Mouse (Mus musculus) MEL (cell line): ENCODE measurements around the gene Cdkn1a. TPM values are rescaled to one million over a fixed set of nuclear protein-coding genes. Genes with fewer than 3 reads are reported as not detected.
A peak's percentile ranks its signal among the peaks of the same experiment; 100 is the strongest.
"Not testable (repeated sequence)": the region's sequence is repeated elsewhere in the genome, so short reads cannot be mapped to it uniquely, and the experiment has no call there.

Experiments used
- DNase-seq: peaks from one replicate; pipeline ENCODE4 v3.0.0; 2011; ENCODE audit warnings: low read depth, low spot score
- H3K27ac ChIP-seq: 2 replicates; pipeline ENCODE4 v1.5.1; 2012; ENCODE audit warnings: low read depth, mild to moderate bottlenecking, control low read depth, low read length, moderate library complexity; ENCODE audit not compliant: control insufficient read depth
- H3K27me3 ChIP-seq, 2 experiments: fragments of 150-350 bp in 1 of 2; sonication (generic) in 1 of 2; 2 replicates each; pipeline ENCODE4 v1.6.1; 2012; ENCODE audit warnings: low read length in 2 of 2, mild to moderate bottlenecking in 2 of 2, improper control_type of control experiment in 1 of 2, moderate library complexity in 1 of 2; ENCODE audit not compliant: insufficient read depth in 2 of 2, control insufficient read depth in 1 of 2
- H3K36me3 ChIP-seq, 2 experiments: 2 replicates each; pipeline ENCODE4 v1.6.1; 2012 to 2014; ENCODE audit warnings: low read length in 2 of 2, improper control_type of control experiment in 1 of 2, inconsistent platforms in 1 of 2, mild to moderate bottlenecking in 1 of 2; ENCODE audit not compliant: insufficient read depth in 2 of 2, control insufficient read depth in 1 of 2
- H3K4me1 ChIP-seq, 2 experiments: fragments of 150-350 bp in 1 of 2; sonication (generic) in 1 of 2; 2 replicates each; pipeline ENCODE4 v1.6.1; 2012; ENCODE audit warnings: low read length in 2 of 2, improper control_type of control experiment in 1 of 2, mild to moderate bottlenecking in 1 of 2; ENCODE audit not compliant: insufficient read depth in 2 of 2, control insufficient read depth in 1 of 2
- H3K4me3 ChIP-seq, 2 experiments: fragments of 150-350 bp in 1 of 2; sonication (generic) in 1 of 2; 2 replicates each; pipeline ENCODE4 v1.5.1; 2012; ENCODE audit warnings: low read depth in 2 of 2, low read length in 2 of 2, mild to moderate bottlenecking in 2 of 2, moderate library complexity in 2 of 2, control low read depth in 1 of 2, improper control_type of control experiment in 1 of 2; ENCODE audit not compliant: control insufficient read depth in 1 of 2, insufficient read depth in 1 of 2
- H3K79me2 ChIP-seq: 2 replicates; pipeline ENCODE4 v1.6.1; 2012; ENCODE audit warnings: mild to moderate bottlenecking, low read length, moderate library complexity; ENCODE audit not compliant: control insufficient read depth, poor library complexity, insufficient read depth
- H3K9ac ChIP-seq: 2 replicates; pipeline ENCODE4 v1.6.1; 2012; ENCODE audit warnings: low read depth, mild to moderate bottlenecking, control low read depth, low read length, moderate library complexity; ENCODE audit not compliant: control insufficient read depth, poor library complexity, severe bottlenecking
- H3K9me3 ChIP-seq: fragments of 150-350 bp; sonication (generic); replicated peaks from 2 replicates; pipeline ENCODE4 v1.6.1; 2012; ENCODE audit warnings: mild to moderate bottlenecking, low read length, improper control_type of control experiment, moderate library complexity; ENCODE audit not compliant: insufficient read depth
- CHD1 ChIP-seq: IDR thresholded peaks from 2 replicates; pipeline ENCODE4 v1.6.1; 2012; ENCODE audit warnings: low read depth, mild to moderate bottlenecking, inconsistent platforms, low read length, improper control_type of control experiment
- CHD2 ChIP-seq: IDR thresholded peaks from 2 replicates; pipeline ENCODE4 v1.6.1; 2011; ENCODE audit warnings: low read length, improper control_type of control experiment
- CTCF ChIP-seq, 3 experiments: IDR thresholded peaks in 2 of 3; conservative IDR thresholded peaks in 1 of 3; 2 replicates each; pipeline ENCODE4 v1.5.1; 2011 to 2012; ENCODE audit warnings: low read length in 3 of 3, low read depth in 2 of 3, mild to moderate bottlenecking in 2 of 3, improper control_type of control experiment in 1 of 3, inconsistent platforms in 1 of 3, mixed read lengths in 1 of 3, moderate library complexity in 1 of 3; ENCODE audit not compliant: control insufficient read depth in 1 of 3, insufficient read depth in 1 of 3, poor library complexity in 1 of 3, severe bottlenecking in 1 of 3
- EP300 ChIP-seq, 2 experiments: IDR thresholded peaks; 2 replicates each; pipeline ENCODE4 v1.6.1; 2011; ENCODE audit warnings: improper control_type of control experiment in 2 of 2, low read length in 2 of 2, low read depth in 1 of 2, mild to moderate bottlenecking in 1 of 2
- ETS1 ChIP-seq: IDR thresholded peaks from 2 replicates; pipeline ENCODE4 v1.6.1; 2012; ENCODE audit warnings: low read depth, mild to moderate bottlenecking, inconsistent platforms, low read length, improper control_type of control experiment, moderate library complexity
- GATA1 ChIP-seq: IDR thresholded peaks from 2 replicates; pipeline ENCODE4 v1.6.1; 2011; ENCODE audit warnings: low read depth, low read length, improper control_type of control experiment
- JUND ChIP-seq: IDR thresholded peaks from 2 replicates; pipeline ENCODE4 v1.6.1; 2011; ENCODE audit warnings: low read depth, mild to moderate bottlenecking, improper control_type of control experiment, low read length
- KAT2A ChIP-seq: conservative IDR thresholded peaks from 2 replicates; pipeline ENCODE4 v1.6.1; 2012; ENCODE audit warnings: low read depth, low read length, improper control_type of control experiment, inconsistent platforms
- MAFK ChIP-seq: IDR thresholded peaks from 2 replicates; pipeline ENCODE4 v1.6.1; 2011; ENCODE audit warnings: low read depth, mild to moderate bottlenecking, low read length, improper control_type of control experiment, borderline replicate concordance
- MAX ChIP-seq: IDR thresholded peaks from 2 replicates; pipeline ENCODE4 v1.6.1; 2011; ENCODE audit warnings: low read length, improper control_type of control experiment
- MAZ ChIP-seq: IDR thresholded peaks from 2 replicates; pipeline ENCODE4 v1.6.1; 2012; ENCODE audit warnings: low read depth, mild to moderate bottlenecking, inconsistent platforms, low read length, improper control_type of control experiment
- MYB ChIP-seq: IDR thresholded peaks from 2 replicates; pipeline ENCODE4 v1.6.1; 2011; ENCODE audit warnings: mild to moderate bottlenecking, low read depth, low read length, improper control_type of control experiment
- NELFE ChIP-seq: IDR thresholded peaks from 2 replicates; pipeline ENCODE4 v1.6.1; 2011; ENCODE audit warnings: low read depth, low read length, improper control_type of control experiment
- NRF1 ChIP-seq: IDR thresholded peaks from 2 replicates; pipeline ENCODE4 v1.6.1; 2014; ENCODE audit warnings: low read depth, mild to moderate bottlenecking, inconsistent platforms, low read length, improper control_type of control experiment, moderate library complexity; ENCODE audit not compliant: poor library complexity, insufficient read depth, severe bottlenecking
- POLR2AphosphoS5 ChIP-seq: IDR thresholded peaks from 2 replicates; pipeline ENCODE4 v1.6.1; 2012; ENCODE audit warnings: low read depth, borderline replicate concordance, mild to moderate bottlenecking, inconsistent platforms, low read length, moderate library complexity, mixed read lengths
- RAD21 ChIP-seq: IDR thresholded peaks from 2 replicates; pipeline ENCODE4 v1.6.1; 2011; ENCODE audit warnings: mild to moderate bottlenecking, low read depth, low read length, improper control_type of control experiment
- RCOR1 ChIP-seq: IDR thresholded peaks from 2 replicates; pipeline ENCODE4 v1.6.1; 2012; ENCODE audit warnings: low read depth, mild to moderate bottlenecking, inconsistent platforms, low read length, improper control_type of control experiment
- SIN3A ChIP-seq: IDR thresholded peaks from 2 replicates; pipeline ENCODE4 v1.6.1; 2012; ENCODE audit warnings: low read length, improper control_type of control experiment, inconsistent platforms
- TAL1 ChIP-seq: IDR thresholded peaks from 2 replicates; pipeline ENCODE4 v1.6.1; 2012; ENCODE audit warnings: mild to moderate bottlenecking, inconsistent platforms, low read length, moderate library complexity, mixed read lengths
- TBP ChIP-seq: IDR thresholded peaks from 2 replicates; pipeline ENCODE4 v1.8.0; 2011; ENCODE audit warnings: low read depth, low read length, improper control_type of control experiment
- TCF12 ChIP-seq: IDR thresholded peaks from 2 replicates; pipeline ENCODE4 v1.6.1; 2014; ENCODE audit warnings: low read depth, mild to moderate bottlenecking, inconsistent platforms, low read length, improper control_type of control experiment, moderate library complexity
- USF1 ChIP-seq: IDR thresholded peaks from 2 replicates; pipeline ENCODE4 v1.6.1; 2014; ENCODE audit warnings: low read depth, mild to moderate bottlenecking, inconsistent platforms, low read length, improper control_type of control experiment, moderate library complexity
- USF2 ChIP-seq, 2 experiments: IDR thresholded peaks; 2 replicates each; pipeline ENCODE4 v1.6.1; 2011 to 2012; ENCODE audit warnings: improper control_type of control experiment in 2 of 2, low read length in 2 of 2, borderline replicate concordance in 1 of 2, inconsistent platforms in 1 of 2, low read depth in 1 of 2, mild to moderate bottlenecking in 1 of 2; ENCODE audit not compliant: insufficient read depth in 1 of 2
- ZC3H11A ChIP-seq: IDR thresholded peaks from 2 replicates; pipeline ENCODE4 v1.6.1; 2012; ENCODE audit warnings: low read depth, mild to moderate bottlenecking, inconsistent platforms, low read length, improper control_type of control experiment
- ZNF384 ChIP-seq: IDR thresholded peaks from 2 replicates; pipeline ENCODE4 v1.6.1; 2012; ENCODE audit warnings: low read depth, mild to moderate bottlenecking, inconsistent platforms, low read length, improper control_type of control experiment
- polyA plus RNA-seq, 2 experiments: library from polyadenylated mRNA; stranded (reverse) in 1 of 2; unstranded in 1 of 2; fragments of >175 nt in 1 of 2; fragments of >200 nt in 1 of 2; gene quantifications; 2 replicates each; pipeline versions ENCODE4 v1.2.1 to v1.2.4; 2012; ENCODE audit warnings: low replicate concordance in 2 of 2, low read depth in 1 of 2; ENCODE audit not compliant: insufficient read length in 2 of 2, insufficient read depth in 1 of 2, missing spikeins in 1 of 2
- total RNA-seq: library from RNA; depleted of rRNA; stranded (reverse); fragments of 300-350 nt; gene quantifications from 2 replicates; pipeline ENCODE4 v1.2.3, GENCODE M21; 2012; rRNA removed

Gene Cdkn1a
- total RNA-seq (2.0 and 2.3 TPM in 2 replicates), polyA plus RNA-seq (10 to 100 TPM in 1 of 2 experiments, not detected in 1; 21.0 TPM)

GRCm38 (mm10) chr17:29090776-29091175 lies at the start of gene Cdkn1a:
TSS of gene Cdkn1a (plus strand) at chr17:29090976.
- no peak for TF ChIP-seq MAX
- no peak for TF ChIP-seq CHD1
- TF ChIP-seq MAFK: no peak
- no peak for TF ChIP-seq POLR2AphosphoS5
- no peak for TF ChIP-seq KAT2A
- no peak for TF ChIP-seq EP300 (IDR thresholded peaks at IDR 0.05; ENCODE audit: low read depth in 1 of 2, low read length in 2 of 2)
- TF ChIP-seq USF1: no peak
- no peak for DNase-seq
- Histone ChIP-seq H3K9me3 (no peaks in the 10 kb centered on the region), H3K4me1 (no peaks in the 10 kb centered on the region; a peak in 1 of 4 replicates), H3K27me3 (no peaks in the 10 kb centered on the region), H3K9ac (no peak within 1 kb of the TSS), H3K79me2 (peaks cover 8% of the 10 kb centered on the region; the same call in 1 of the 2 replicates), H3K4me3 (no peak within 1 kb of the TSS), H3K27ac (no peak within 1 kb of the TSS), H3K36me3 (peaks cover 0 to under 1% of the 10 kb centered on the region in 2 experiments; a peak in 2 of 4 replicates)

- H3K36me3 ChIP-seq: peaks cover 59 to 65% of the 10 kb centered on the region in 2 experiments
- H3K4me3 ChIP-seq, H3K9ac ChIP-seq, H3K27me3 ChIP-seq, H3K27ac ChIP-seq, H3K9me3 ChIP-seq: not testable (repeated sequence)
- H3K4me1 ChIP-seq: peaks cover 19 to 24% of the 10 kb centered on the region in 2 experiments; a peak in 3 of 4 replicates
- TF ChIP-seq TAL1: peak; percentile 66
- TF ChIP-seq ETS1: peak; percentile 75
- TF ChIP-seq GATA1: peak; percentile 86
- peak; percentile 67 for TF ChIP-seq SIN3A
- peak; percentile 76 for TF ChIP-seq TCF12
- peak; percentile 73 to 81 for TF ChIP-seq EP300 (IDR thresholded peaks at IDR 0.05; ENCODE audit: low read depth in 1 of 2, low read length in 2 of 2)
- peak; percentile 84 for TF ChIP-seq RCOR1
- 0 out of 2 replicates have a peak, but pooled peaks have one; percentile 21 for TF ChIP-seq MYB
- H3K79me2 ChIP-seq: peaks cover 20% of the 10 kb centered on the region
- DNase-seq: peak; percentile 73
These were observed 49.1 kb upstream of the Cdkn1a start for GRCm38 (mm10) chr17:29041632-29042031.

- Histone ChIP-seq H3K27me3 (no peaks in the 10 kb centered on the region), H3K79me2 (peaks cover 11% of the 10 kb centered on the region), H3K4me3 (no peak overlapping the region), H3K4me1 (peaks cover 15 to 19% of the 10 kb centered on the region in 2 experiments; a peak in 3 of 4 replicates), H3K9me3 (no peaks in the 10 kb centered on the region), H3K27ac (no peak overlapping the region), H3K9ac (no peak overlapping the region), H3K36me3 (peaks cover 50 to 56% of the 10 kb centered on the region in 2 experiments)
- peak; percentile 56 for DNase-seq
- no peak for TF ChIP-seq ZC3H11A
- peak; percentile 68; the same call in 1 of the 2 replicates for TF ChIP-seq MAFK
- no peak for TF ChIP-seq USF1
- TF ChIP-seq JUND: no peak
- peak; percentile 90 for TF ChIP-seq TCF12
- TF ChIP-seq MAZ: no peak
- TF ChIP-seq CTCF (IDR thresholded peaks at IDR 0.05 in 2 of 3, conservative IDR thresholded peaks at IDR 0.05 in 1 of 3; ENCODE audit: control insufficient read depth in 1 of 3, insufficient read depth in 1 of 3, low read depth in 2 of 3, low read length in 3 of 3, poor library complexity in 1 of 3, severe bottlenecking in 1 of 3): no peak
- no peak for TF ChIP-seq RAD21
- no peak for TF ChIP-seq TBP
- peak; percentile 84 to 90 for TF ChIP-seq EP300 (IDR thresholded peaks at IDR 0.05; ENCODE audit: low read depth in 1 of 2, low read length in 2 of 2)
- TF ChIP-seq NELFE: no peak
- no peak for TF ChIP-seq ZNF384
- TF ChIP-seq MYB: peak; percentile 27; the same call in 1 of the 2 replicates
- no peak for TF ChIP-seq POLR2AphosphoS5
- TF ChIP-seq RCOR1: peak; percentile 99
- no peak for TF ChIP-seq USF2 (IDR thresholded peaks at IDR 0.05; ENCODE audit: borderline replicate concordance in 1 of 2, insufficient read depth in 1 of 2, low read depth in 1 of 2, low read length in 2 of 2)
- TF ChIP-seq NRF1: no peak
- TF ChIP-seq CHD2: no peak
These were observed 48.2 kb upstream of the Cdkn1a start for GRCm38 (mm10) chr17:29042569-29042968.
